Mouse (Mus musculus) kidney, embryonic 15.5 days (tissue): ENCODE data around the gene Metrnl. TPM values are rescaled to one million over a fixed set of nuclear protein-coding genes. Genes with fewer than 3 reads are reported as not detected.

Experiments used
- ATAC-seq: fragments of 200-750 bp; cut with Nextera tagmentation; replicated peaks from 2 replicates; pipeline ENCODE4 v1.8.0; 2017; ENCODE audit warnings: moderate TSS enrichment; ENCODE audit not compliant: low FRiP score
- H3K27ac ChIP-seq: fragments of 300-500 bp; sonication (generic); 2 replicates; pipeline ENCODE4 v1.5.1; 2015; ENCODE audit warnings: mild to moderate bottlenecking, inconsistent platforms
- H3K27me3 ChIP-seq: fragments of 300-500 bp; sonication (generic); 2 replicates; pipeline ENCODE4 v1.6.1; 2015; ENCODE audit warnings: inconsistent platforms
- H3K36me3 ChIP-seq: fragments of 300-500 bp; sonication (generic); 2 replicates; pipeline ENCODE4 v1.6.1; 2015; ENCODE audit warnings: inconsistent platforms
- H3K4me1 ChIP-seq: fragments of 300-500 bp; sonication (generic); 2 replicates; pipeline ENCODE4 v1.6.1; 2015; ENCODE audit warnings: inconsistent platforms
- H3K4me2 ChIP-seq: fragments of 300-500 bp; sonication (generic); 2 replicates; pipeline ENCODE4 v1.6.1; 2015; ENCODE audit warnings: moderate library complexity, mild to moderate bottlenecking, inconsistent platforms
- H3K4me3 ChIP-seq: fragments of 300-500 bp; sonication (generic); replicated peaks from 2 replicates; pipeline ENCODE4 v1.5.1; 2015; ENCODE audit warnings: mild to moderate bottlenecking, inconsistent platforms
- H3K9ac ChIP-seq: fragments of 300-500 bp; sonication (generic); 2 replicates; pipeline ENCODE4 v1.6.1; 2015; ENCODE audit warnings: mild to moderate bottlenecking, inconsistent platforms
- H3K9me3 ChIP-seq: fragments of 300-500 bp; sonication (generic); replicated peaks from 2 replicates; pipeline ENCODE4 v1.6.1; 2016; ENCODE audit warnings: inconsistent platforms
- WGBS: fragments of 180-500 bp; shearing (Covaris S2); methylation state at CpG from one replicate; pipeline ENCODE4 v1.1.7; 2015; ENCODE audit warnings: mixed read lengths; 5-methylcytosine and 5-hydroxymethylcytosine counted together
- polyA plus RNA-seq: library from polyadenylated mRNA; unstranded; fragments of >200 nt; fragmentation: Nextera tagmentation; extraction: Ambion mirVana; gene quantifications from 2 replicates; pipeline ENCODE4 v1.2.1, GENCODE M21; 2015

The Metrnl gene
- polyA plus RNA-seq, 1 experiment from 2014 or later, result 24.2 TPM

DNA sequence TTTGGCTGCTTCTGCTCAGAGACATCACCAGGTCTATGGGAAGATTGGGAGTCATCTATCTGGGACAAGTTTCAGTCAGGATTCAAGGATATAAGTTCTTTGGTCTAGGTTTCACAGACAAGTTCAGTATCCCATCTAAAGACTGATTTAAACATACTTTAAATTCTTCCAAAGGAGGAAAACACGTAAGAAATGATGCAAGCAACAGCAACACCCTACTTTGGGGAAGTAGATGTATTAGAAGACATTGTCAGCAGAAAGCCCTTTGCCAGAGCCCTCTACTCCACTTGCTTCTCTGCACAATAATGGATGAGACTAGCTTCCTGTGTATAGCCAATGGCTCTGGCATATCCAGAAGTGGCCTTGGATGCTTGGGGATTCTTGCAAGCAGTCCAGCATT is 41.8 kb downstream of the Metrnl start:
- no peak for ATAC-seq
- no peak overlapping the region for H3K4me3 ChIP-seq

GRCm38 (mm10) chr11:121743915-121744628 is 42.7 kb downstream of the Metrnl start:
- no peak for ATAC-seq
- 0 out of 2 replicates have a peak, but pooled peaks cover 6% of the 10 kb centered on the region for H3K4me1 ChIP-seq
- H3K9ac ChIP-seq, result no peak overlapping the region
- no peak overlapping the region for H3K4me3 ChIP-seq
- no peak overlapping the region for H3K27ac ChIP-seq
- no peaks in the 10 kb centered on the region for H3K9me3 ChIP-seq
- no peak overlapping the region for H3K4me2 ChIP-seq
- no peaks in the 10 kb centered on the region for H3K27me3 ChIP-seq
- no peaks in the 10 kb centered on the region for H3K36me3 ChIP-seq

More for the DNA sequence above, 41.8 kb downstream of the Metrnl start:
- Histone ChIP-seq H3K4me2 (no peak overlapping the region), H3K36me3 (no peaks in the 10 kb centered on the region), H3K27me3 (no peaks in the 10 kb centered on the region), H3K9me3 (no peaks in the 10 kb centered on the region), H3K27ac (no peak overlapping the region), H3K4me1 (0 out of 2 replicates have a peak, but pooled peaks cover 6% of the 10 kb centered on the region), H3K9ac (no peak overlapping the region)
- 80% methylated on average over 1 of the region's 1 CpGs for WGBS

DNA sequence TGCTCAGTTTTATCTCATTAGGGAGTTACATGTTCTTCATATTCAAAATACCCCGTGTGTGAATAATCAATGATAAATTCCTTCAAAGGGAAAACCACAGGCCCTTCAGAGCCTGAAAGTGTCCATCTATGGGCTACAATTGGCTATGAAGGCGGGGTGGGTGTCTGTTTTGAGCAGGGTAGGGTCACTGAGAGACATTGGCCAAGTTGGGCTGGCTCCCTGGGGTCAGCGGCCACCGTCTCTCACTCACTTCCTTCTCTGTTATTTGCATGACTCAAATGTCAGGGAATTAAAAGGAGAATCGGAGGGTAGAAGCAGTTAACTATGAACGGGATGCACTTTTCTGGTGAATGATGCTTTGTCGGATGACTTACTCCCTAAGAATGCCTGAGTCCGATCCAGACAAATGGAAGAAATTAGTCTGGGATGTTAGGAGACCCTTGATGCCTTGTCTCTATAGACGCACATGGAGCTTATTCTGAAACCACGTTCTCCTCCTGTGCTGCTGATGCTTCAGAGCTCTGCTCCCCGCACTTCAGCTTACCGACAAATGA is 45.7 kb downstream of the Metrnl start:
- no peaks in the 10 kb centered on the region for H3K36me3 ChIP-seq
- no peaks in the 10 kb centered on the region for H3K9me3 ChIP-seq
- no peak overlapping the region for H3K4me2 ChIP-seq
- no peak overlapping the region for H3K27ac ChIP-seq
- no peak for ATAC-seq
- H3K4me1 ChIP-seq, result no peaks in the 10 kb centered on the region
- H3K4me3 ChIP-seq, result no peak overlapping the region
- no peak overlapping the region for H3K9ac ChIP-seq
- 69% methylated on average over 12 of the region's 12 CpGs for WGBS
- H3K27me3 ChIP-seq, result no peaks in the 10 kb centered on the region

DNA sequence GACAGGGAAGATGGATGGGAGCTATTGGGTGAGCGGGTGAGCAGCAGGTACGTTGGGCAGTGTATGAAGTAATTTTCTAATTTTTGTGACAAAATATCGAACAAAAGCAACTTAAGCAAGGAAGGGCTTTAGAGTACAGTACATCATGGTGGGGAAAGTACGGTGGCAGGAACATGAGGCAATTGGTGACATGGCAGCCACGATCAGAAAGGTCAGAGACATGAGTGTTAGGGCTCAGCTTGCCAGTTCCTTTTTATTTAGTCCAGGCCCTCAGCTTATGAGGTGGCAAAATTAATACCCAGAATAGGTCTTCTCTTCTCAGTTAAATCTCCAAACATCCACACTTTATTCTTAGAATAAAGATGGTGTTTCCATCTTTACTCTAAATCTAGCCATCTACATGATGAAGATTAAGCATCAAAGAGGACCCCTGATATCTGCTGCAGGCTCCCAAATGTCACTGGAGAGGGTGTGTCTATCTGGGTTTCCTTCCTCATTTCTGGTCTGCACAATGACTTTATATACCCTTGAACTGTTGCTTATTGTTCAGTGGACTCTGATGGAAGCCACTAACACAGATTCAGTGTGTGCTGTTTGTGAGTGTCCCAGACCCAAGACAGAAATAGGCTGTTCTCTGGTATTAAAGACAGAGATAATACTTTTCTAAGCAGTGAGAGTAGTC is 46.8 kb downstream of the Metrnl start:
- H3K9me3 ChIP-seq, result no peaks in the 10 kb centered on the region
- H3K4me1 ChIP-seq, result no peaks in the 10 kb centered on the region
- ATAC-seq, result no peak
- no peak overlapping the region for H3K9ac ChIP-seq
- no peak overlapping the region for H3K4me2 ChIP-seq
- no peaks in the 10 kb centered on the region for H3K27me3 ChIP-seq
- WGBS, result 90% methylated on average over 5 of the region's 5 CpGs
- H3K36me3 ChIP-seq, result no peaks in the 10 kb centered on the region
- H3K27ac ChIP-seq, result no peak overlapping the region
- no peak overlapping the region for H3K4me3 ChIP-seq

Other genes with a start within 250 kb of the Metrnl start
- gene Tbcd, start 249.6 kb upstream of the Metrnl start, polyA plus RNA-seq, result 33.9 and 37.4 TPM in 2 replicates
- 0.67 and 0.77 TPM in 2 replicates for gene Zfp750, start 182.2 kb upstream of the Metrnl start, polyA plus RNA-seq
- gene B3gntl1, start 28.4 kb upstream of the Metrnl start, polyA plus RNA-seq, result 7.0 and 8.0 TPM in 2 replicates
- 0.08 and 0.12 TPM in 2 replicates for gene Ptchd3, start 128.7 kb downstream of the Metrnl start, polyA plus RNA-seq